Mouse (Mus musculus) myocyte (in vitro differentiated cells): ENCODE measurements around the gene Ptprz1.

Source experiments
- E2F4 ChIP-seq: IDR thresholded peaks from one replicate; pipeline ENCODE4 v1.6.1; 2011; ENCODE audit warnings: mild to moderate bottlenecking, control low read depth, moderate library complexity; ENCODE audit not compliant: insufficient read depth
- MAX ChIP-seq: IDR thresholded peaks from one replicate; pipeline ENCODE4 v1.6.1; 2011; ENCODE audit warnings: low read depth, mild to moderate bottlenecking, control low read depth
- POLR2A ChIP-seq: IDR thresholded peaks from one replicate; pipeline ENCODE4 v1.6.1; 2011; ENCODE audit warnings: low read depth, mild to moderate bottlenecking, control low read depth, moderate library complexity; ENCODE audit not compliant: insufficient read length
- POLR2AphosphoS2 ChIP-seq: IDR thresholded peaks from one replicate; pipeline ENCODE4 v1.6.1; 2011; ENCODE audit warnings: low read depth, control low read depth; ENCODE audit not compliant: insufficient read length
- TCF12 ChIP-seq: IDR thresholded peaks from one replicate; pipeline ENCODE4 v1.6.1; 2011; ENCODE audit warnings: mild to moderate bottlenecking, control low read depth; ENCODE audit not compliant: poor library complexity, insufficient read depth, severe bottlenecking
- USF1 ChIP-seq: IDR thresholded peaks from one replicate; pipeline ENCODE4 v1.6.1; 2011; ENCODE audit warnings: low read depth, mild to moderate bottlenecking, control low read depth, moderate library complexity

DNA sequence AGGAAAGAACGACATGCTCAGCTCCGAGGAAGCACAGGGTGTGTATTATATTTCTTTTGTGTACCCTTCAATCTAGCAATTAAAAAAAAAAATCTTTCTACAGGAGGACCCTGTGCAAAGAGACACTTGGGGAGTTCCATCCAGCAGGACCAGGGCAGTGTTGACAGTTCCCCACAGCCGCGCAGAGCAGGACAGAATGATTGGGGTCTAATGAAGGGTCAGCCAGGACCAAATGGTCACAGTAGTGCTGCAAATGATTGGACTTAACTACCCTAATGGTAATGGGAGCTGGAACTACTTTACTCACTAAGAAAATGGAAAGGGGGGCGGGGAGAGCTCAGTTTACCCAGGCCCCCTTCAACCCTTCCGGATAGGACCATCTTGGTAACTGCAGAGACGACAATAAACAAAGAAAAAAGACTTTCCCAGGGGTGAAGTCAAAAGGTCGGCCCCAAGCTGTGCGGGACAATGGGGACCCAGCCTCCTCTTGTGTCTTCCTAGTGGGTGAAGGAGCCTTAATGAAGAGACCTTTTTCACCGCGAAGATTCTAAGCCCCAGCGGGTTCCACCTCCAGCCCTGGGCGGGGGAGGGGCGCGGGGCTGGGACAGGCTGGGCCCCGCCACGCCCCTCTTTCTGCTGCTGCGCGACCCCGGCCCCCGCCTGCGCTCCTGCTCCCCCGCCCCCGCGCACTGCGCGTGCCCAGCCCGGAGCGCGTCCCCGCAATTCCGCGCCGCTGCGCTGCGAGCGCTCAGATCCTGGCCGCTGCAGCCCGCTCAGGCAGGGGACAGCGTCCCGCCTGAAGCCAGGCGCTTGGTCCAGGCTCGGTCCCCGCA lies at the start of gene Ptprz1:
- TF ChIP-seq TCF12 (no peak), POLR2A (no peak), MAX (no peak), POLR2AphosphoS2 (no peak), USF1 (no peak), E2F4 (no peak)
